19 mouse cellular contexts compared by ENCODE assay signal in the genomic region with DNA sequence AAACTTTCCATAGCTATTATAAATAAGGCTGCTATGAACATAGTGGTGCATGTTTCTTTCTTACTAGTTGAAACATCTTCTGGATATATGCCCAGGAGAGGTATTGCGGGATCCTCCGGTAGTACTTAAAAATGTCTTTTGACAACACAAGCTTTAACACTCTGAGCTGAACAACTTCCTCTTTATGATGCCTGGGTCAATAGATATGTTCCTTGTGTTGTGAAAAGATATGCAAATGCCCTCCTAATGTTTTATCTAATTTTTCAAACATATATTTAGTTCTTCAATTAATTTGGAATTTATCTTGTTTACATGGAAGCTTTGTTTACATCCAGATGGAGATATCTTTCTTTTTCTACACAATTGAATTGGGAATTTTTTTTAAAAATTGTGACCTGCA.
"Had no signal": no experiment of that assay in that cellular context is flagged by ENCODE, and none has a peak within 500 bp of the region (broad histone marks: within the 10 kb centered on the region; RNA-seq: fewer than 3 reads in every experiment).

No protein-coding gene starts in this region.

- H3K4me3 ChIP-seq: megakaryocyte, embryonic 14.5 days; midbrain, embryonic 13.5 days; midbrain, embryonic 15.5 days; neural tube, embryonic 13.5 days; neural tube, embryonic 15.5 days had no signal

- H3K4me2 ChIP-seq: lung, embryonic 14.5 days; midbrain, embryonic 11.5 days; midbrain, embryonic 13.5 days; midbrain, embryonic 15.5 days; neural tube, embryonic 13.5 days; neural tube, embryonic 15.5 days had no signal

- H3K36me3 ChIP-seq: midbrain, embryonic 13.5 days; midbrain, embryonic 15.5 days; neural tube, embryonic 13.5 days; neural tube, embryonic 15.5 days had no signal

- DNase-seq: lung, adult 18-20 months; lung, embryonic 14.5 days; lung, postnatal 10 days; lung, postnatal 36 days; retina, postnatal 1 day; right cerebral cortex, adult 18-20 months; right cerebral cortex, postnatal 25 days; right cerebral cortex, postnatal 4 days; spleen, adult 18-20 months; thymus, adult 18-20 months; thymus, postnatal 14 days; thymus, postnatal 36 days had no signal

- H3K27me3 ChIP-seq: megakaryocyte, embryonic 14.5 days; midbrain, embryonic 13.5 days; midbrain, embryonic 15.5 days; neural tube, embryonic 13.5 days; neural tube, embryonic 15.5 days had no signal

- H3K9ac ChIP-seq: lung, embryonic 14.5 days; midbrain, embryonic 13.5 days; midbrain, embryonic 15.5 days; neural tube, embryonic 13.5 days; neural tube, embryonic 15.5 days had no signal

- H3K9me3 ChIP-seq: megakaryocyte, embryonic 14.5 days; midbrain, embryonic 13.5 days; midbrain, embryonic 15.5 days; neural tube, embryonic 13.5 days; neural tube, embryonic 15.5 days had no signal

- ATAC-seq: midbrain, embryonic 13.5 days; midbrain, embryonic 15.5 days had no signal

- H3K27ac ChIP-seq: macrophage; midbrain, embryonic 13.5 days; midbrain, embryonic 15.5 days; neural tube, embryonic 13.5 days; neural tube, embryonic 15.5 days had no signal

- H3K4me1 ChIP-seq: megakaryocyte, embryonic 14.5 days; midbrain, embryonic 13.5 days; midbrain, embryonic 15.5 days; neural tube, embryonic 13.5 days; neural tube, embryonic 15.5 days had no signal
